Mouse (Mus musculus) testis, adult 2 months (tissue): Measurements from ENCODE around the gene Crhr1. TPM values are rescaled to one million over a fixed set of nuclear protein-coding genes. Genes with fewer than 3 reads are reported as not detected.
A peak's percentile ranks its signal among the peaks of the same experiment; 100 is the strongest.

Experiments used
- H3K27ac ChIP-seq: fragments of 200-500 bp; 2 replicates; pipeline ENCODE4 v1.5.1; 2012; ENCODE audit warnings: low read depth, low read length; ENCODE audit not compliant: control insufficient read depth, insufficient read depth
- H3K27me3 ChIP-seq: fragments of 200-500 bp; 2 replicates; pipeline ENCODE4 v1.6.1; 2012; ENCODE audit warnings: mild to moderate bottlenecking, low read length, moderate library complexity; ENCODE audit not compliant: control insufficient read depth, insufficient read depth
- H3K36me3 ChIP-seq: fragments of 200-500 bp; 2 replicates; pipeline ENCODE4 v1.6.1; 2012; ENCODE audit warnings: mild to moderate bottlenecking, low read length; ENCODE audit not compliant: control insufficient read depth, insufficient read depth
- H3K4me1 ChIP-seq: fragments of 200-500 bp; 2 replicates; pipeline ENCODE4 v1.6.1; 2012; ENCODE audit warnings: low read length; ENCODE audit not compliant: control insufficient read depth, insufficient read depth
- H3K4me3 ChIP-seq: fragments of 200-500 bp; 2 replicates; pipeline ENCODE4 v1.5.1; 2012; ENCODE audit warnings: low read depth, mild to moderate bottlenecking, low read length, moderate library complexity, mixed read lengths; ENCODE audit not compliant: control insufficient read depth
- CTCF ChIP-seq: fragments of 200-500 bp; IDR thresholded peaks from 2 replicates; pipeline ENCODE4 v1.5.1; 2012; ENCODE audit warnings: low read depth, mild to moderate bottlenecking, inconsistent platforms, low read length, moderate library complexity; ENCODE audit not compliant: control insufficient read depth, insufficient read depth, insufficient replicate concordance
- POLR2A ChIP-seq: fragments of 200-500 bp; IDR thresholded peaks from 2 replicates; pipeline ENCODE4 v1.6.1; 2012; ENCODE audit warnings: low read depth, mild to moderate bottlenecking, inconsistent platforms, low read length, moderate library complexity; ENCODE audit not compliant: control insufficient read depth
- polyA plus RNA-seq: library from polyadenylated mRNA; depleted of rRNA; stranded (reverse); fragments of >200 nt; gene quantifications from 2 replicates; pipeline ENCODE4 v1.2.3, GENCODE M21; 2012

Crhr1 gene
- polyA plus RNA-seq, 1 experiment: 0.42 TPM

- H3K36me3 ChIP-seq: no peaks in the 10 kb centered on the region
- no peak overlapping the region for H3K27ac ChIP-seq
- H3K4me3 ChIP-seq: no peak overlapping the region
- TF ChIP-seq POLR2A (no peak), CTCF (no peak)
- no peaks in the 10 kb centered on the region for H3K4me1 ChIP-seq
- H3K27me3 ChIP-seq: no peaks in the 10 kb centered on the region
Measured at GRCm38 (mm10) chr11:104122966-104123365, 9.7 kb upstream of the Crhr1 start.

DNA sequence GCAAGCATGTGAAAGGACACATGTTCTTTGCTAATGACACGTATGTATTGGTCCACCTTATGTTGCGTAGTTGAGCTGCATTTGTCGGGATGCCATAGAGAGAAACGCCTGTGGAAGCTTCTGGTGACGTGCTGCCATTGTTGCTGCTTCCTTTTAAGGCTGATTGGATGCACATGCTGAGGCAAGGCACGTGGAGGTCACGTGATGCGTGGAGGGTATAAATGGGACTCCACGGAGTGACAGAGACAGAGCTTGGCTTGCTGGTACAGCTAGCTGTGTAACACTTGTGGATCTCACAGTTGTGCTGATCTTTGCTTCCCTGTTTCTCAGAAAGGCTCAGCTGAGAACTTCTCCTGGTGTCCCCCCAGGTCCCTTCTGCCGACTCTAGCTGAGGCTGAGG is 9.2 kb upstream of the Crhr1 start:
- no peaks in the 10 kb centered on the region for H3K36me3 ChIP-seq
- H3K27me3 ChIP-seq: no peaks in the 10 kb centered on the region
- H3K4me1 ChIP-seq: no peaks in the 10 kb centered on the region
- H3K4me3 ChIP-seq: no peak overlapping the region
- H3K27ac ChIP-seq: no peak overlapping the region
- TF ChIP-seq POLR2A (no peak), CTCF (no peak)

GRCm38 (mm10) chr11:104124582-104124981 is 8.1 kb upstream of the Crhr1 start:
- no peak for TF ChIP-seq POLR2A
- Histone ChIP-seq H3K4me3 (no peak overlapping the region), H3K4me1 (no peaks in the 10 kb centered on the region), H3K27ac (no peak overlapping the region), H3K36me3 (no peaks in the 10 kb centered on the region), H3K27me3 (no peaks in the 10 kb centered on the region)

- no peak for TF ChIP-seq CTCF
- TF ChIP-seq POLR2A: no peak
- Histone ChIP-seq H3K36me3 (no peaks in the 10 kb centered on the region), H3K27me3 (peaks cover 2% of the 10 kb centered on the region), H3K27ac (no peak overlapping the region), H3K4me3 (no peak overlapping the region), H3K4me1 (peaks cover 14% of the 10 kb centered on the region)
Measured at GRCm38 (mm10) chr11:104129466-104129865, 3.2 kb upstream of the Crhr1 start.

- Histone ChIP-seq H3K36me3 (no peaks in the 10 kb centered on the region), H3K27ac (no peak overlapping the region), H3K4me3 (no peak overlapping the region), H3K4me1 (peaks cover 14% of the 10 kb centered on the region), H3K27me3 (peaks cover 2% of the 10 kb centered on the region)
- TF ChIP-seq POLR2A: no peak
- no peak for TF ChIP-seq CTCF
Measured at GRCm38 (mm10) chr11:104130721-104131647, 1.7 kb upstream of the Crhr1 start.

- Histone ChIP-seq H3K27me3 (peaks cover 2% of the 10 kb centered on the region), H3K4me1 (peaks cover 14% of the 10 kb centered on the region), H3K4me3 (peak overlapping the region; percentile 45), H3K36me3 (no peaks in the 10 kb centered on the region), H3K27ac (no peak overlapping the region)
- TF ChIP-seq POLR2A: no peak
- TF ChIP-seq CTCF: peak; percentile 45; the same call in 1 of the 2 replicates
Measured at GRCm38 (mm10) chr11:104131756-104132155, 899 bp upstream of the Crhr1 start.

GRCm38 (mm10) chr11:104133442-104133983 is 858 bp downstream of the Crhr1 start:
- H3K27ac ChIP-seq: no peak overlapping the region
- peak overlapping the region; percentile 28 for H3K4me3 ChIP-seq
- peaks cover 14% of the 10 kb centered on the region for H3K4me1 ChIP-seq
- no peaks in the 10 kb centered on the region for H3K36me3 ChIP-seq
- TF ChIP-seq CTCF: no peak
- TF ChIP-seq POLR2A: no peak
- peaks cover 2% of the 10 kb centered on the region for H3K27me3 ChIP-seq
